Mouse (Mus musculus): ENCODE data around the gene Zfpl1. TPM values are rescaled to one million over a fixed set of nuclear protein-coding genes. Genes with fewer than 3 reads are reported as not detected.

Zfpl1 gene
- total RNA-seq, 1 experiment: 39.4 TPM

- TF ChIP-seq ZNF384 (IDR thresholded peaks at IDR 0.05; ENCODE audit: low read depth, low read length) (no peak), CHD2 (IDR thresholded peaks at IDR 0.05; ENCODE audit: low read depth, low read length) (no peak)
- no peaks in the 10 kb centered on the region for H3K9me3 ChIP-seq (ENCODE audit: control insufficient read depth, insufficient read depth, low read depth, low read length)
- H3K27ac ChIP-seq (ENCODE audit: insufficient read depth, low read depth, low read length, poor library complexity, severe bottlenecking): peak overlapping the region; percentile 77
- H3K4me1 ChIP-seq (ENCODE audit: control insufficient read depth in 2 of 2, insufficient read depth in 2 of 2, low read length in 2 of 2, poor library complexity in 1 of 2): peaks cover 0 to 8% of the 10 kb centered on the region in 2 experiments; a peak in 2 of 4 replicates
- peak overlapping the region; percentile 94 for H3K9ac ChIP-seq (ENCODE audit: insufficient read depth, low read depth, low read length, poor library complexity, severe bottlenecking)
- no peak for DNase-seq (ENCODE audit: low read depth, low spot score)
- peak overlapping the region; percentile 52 to 82 for H3K4me3 ChIP-seq (ENCODE audit: insufficient read depth in 1 of 2, low read depth in 1 of 2, low read length in 2 of 2, poor library complexity in 1 of 2, severe bottlenecking in 1 of 2)
- in situ Hi-C loops (cut with MboI; ENCODE audit: low sequenced_read_pairs in 2 of 2, unreplicated experiment in 2 of 2): no loop called here
- peaks cover 17% of the 10 kb centered on the region for H3K36me3 ChIP-seq (ENCODE audit: control insufficient read depth, insufficient read depth, low read length, poor library complexity, severe bottlenecking)
Observed at GRCm38 (mm10) chr19:6061641-6062302, 23.0 kb downstream of the Zfpl1 start.

DNA sequence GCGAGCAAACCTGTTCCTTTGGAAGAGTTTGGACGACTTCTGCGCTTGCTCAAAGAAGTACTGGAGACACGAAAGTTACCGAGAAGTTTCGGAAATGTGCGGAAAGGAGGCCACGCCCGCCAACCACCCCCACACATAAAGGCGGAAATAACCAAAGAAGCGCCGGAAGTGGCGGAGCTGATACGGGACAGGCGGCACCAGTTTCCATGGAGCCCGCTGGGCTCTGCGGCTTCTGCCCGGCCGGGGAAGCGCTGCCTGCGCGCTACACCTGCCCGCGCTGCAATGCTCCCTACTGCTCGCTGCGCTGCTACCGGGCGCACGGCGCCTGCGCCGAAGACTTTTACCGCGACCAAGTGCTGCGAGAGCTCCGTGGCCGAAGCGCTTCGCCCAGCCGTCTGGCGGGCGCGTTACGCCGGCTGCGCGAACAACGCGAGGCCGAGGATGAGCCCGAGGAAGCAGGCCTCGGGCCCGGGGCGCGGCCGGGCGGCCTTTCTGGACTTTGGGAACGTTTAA is 23.7 kb downstream of the Zfpl1 start, which contains the start of gene Znhit2:
Znhit2 (plus strand) TSS at position 172 of the 513 bp plus-strand sequence.
- H3K36me3 ChIP-seq (ENCODE audit: control insufficient read depth, insufficient read depth, low read length, poor library complexity, severe bottlenecking): peaks cover 19% of the 10 kb centered on the region
- peak within 1 kb of the TSS; percentile 94 for H3K9ac ChIP-seq (ENCODE audit: insufficient read depth, low read depth, low read length, poor library complexity, severe bottlenecking)
- H3K9me3 ChIP-seq (ENCODE audit: control insufficient read depth, insufficient read depth, low read depth, low read length): no peaks in the 10 kb centered on the region
- peak within 1 kb of the TSS; percentile 77 for H3K27ac ChIP-seq (ENCODE audit: insufficient read depth, low read depth, low read length, poor library complexity, severe bottlenecking)
- peak within 1 kb of the TSS; percentile 52 to 82 for H3K4me3 ChIP-seq (ENCODE audit: insufficient read depth in 1 of 2, low read depth in 1 of 2, low read length in 2 of 2, poor library complexity in 1 of 2, severe bottlenecking in 1 of 2)
- in situ Hi-C loops (cut with MboI; ENCODE audit: low sequenced_read_pairs in 2 of 2, unreplicated experiment in 2 of 2): no loop called here
- TF ChIP-seq ZC3H11A (IDR thresholded peaks at IDR 0.05; ENCODE audit: borderline replicate concordance, low read depth, low read length) (no peak), MAFK (IDR thresholded peaks at IDR 0.05; ENCODE audit: insufficient read depth, low read depth, low read length) (no peak), HCFC1 (IDR thresholded peaks at IDR 0.05; ENCODE audit: borderline replicate concordance, insufficient read depth, low read length) (peak; percentile 60; the same call in 1 of the 2 replicates), ZNF384 (IDR thresholded peaks at IDR 0.05; ENCODE audit: low read depth, low read length) (no peak)
- peaks cover 2 to 4% of the 10 kb centered on the region in 2 experiments; a peak in 2 of 4 replicates for H3K4me1 ChIP-seq (ENCODE audit: control insufficient read depth in 2 of 2, insufficient read depth in 2 of 2, low read length in 2 of 2, poor library complexity in 1 of 2)
- DNase-seq (ENCODE audit: low read depth, low spot score): peak; percentile 86

DNA sequence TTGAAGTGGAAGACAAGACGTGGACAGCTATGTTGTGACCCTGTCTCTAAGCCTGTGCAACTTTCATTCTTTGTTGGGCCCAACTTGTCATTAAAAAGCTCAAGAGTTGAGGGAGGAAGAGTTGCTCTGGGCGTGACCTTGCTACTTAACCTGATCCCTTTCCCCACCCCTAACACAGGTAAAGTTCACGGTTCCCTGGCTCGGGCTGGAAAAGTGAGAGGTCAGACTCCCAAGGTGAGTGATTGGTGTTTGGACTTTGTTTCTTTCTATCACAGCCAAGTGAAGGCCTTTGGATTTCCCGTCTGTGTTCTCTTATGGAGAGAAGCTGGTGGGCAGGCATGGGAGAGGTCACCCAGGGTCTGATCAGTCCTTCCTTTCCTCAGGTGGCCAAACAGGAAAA is 25.8 kb downstream of the Zfpl1 start:
- Histone ChIP-seq H3K4me1 (ENCODE audit: control insufficient read depth in 2 of 2, insufficient read depth in 2 of 2, low read length in 2 of 2, poor library complexity in 1 of 2) (peaks cover 2 to 4% of the 10 kb centered on the region in 2 experiments; a peak in 2 of 4 replicates), H3K27ac (ENCODE audit: insufficient read depth, low read depth, low read length, poor library complexity, severe bottlenecking) (peak overlapping the region; percentile 8; the same call in 1 of the 2 replicates), H3K36me3 (ENCODE audit: control insufficient read depth, insufficient read depth, low read length, poor library complexity, severe bottlenecking) (peaks cover 35% of the 10 kb centered on the region), H3K4me3 (ENCODE audit: insufficient read depth in 1 of 2, low read depth in 1 of 2, low read length in 2 of 2, poor library complexity in 1 of 2, severe bottlenecking in 1 of 2) (peak overlapping the region; percentile 89 to 96), H3K9me3 (ENCODE audit: control insufficient read depth, insufficient read depth, low read depth, low read length) (no peaks in the 10 kb centered on the region), H3K9ac (ENCODE audit: insufficient read depth, low read depth, low read length, poor library complexity, severe bottlenecking) (peak overlapping the region; percentile 96)
- in situ Hi-C loops (cut with MboI; ENCODE audit: low sequenced_read_pairs in 2 of 2, unreplicated experiment in 2 of 2): no loop called here
- DNase-seq (ENCODE audit: low read depth, low spot score): no peak
- TF ChIP-seq HCFC1 (IDR thresholded peaks at IDR 0.05; ENCODE audit: borderline replicate concordance, insufficient read depth, low read length) (no peak), CHD2 (IDR thresholded peaks at IDR 0.05; ENCODE audit: low read depth, low read length) (no peak), ZC3H11A (IDR thresholded peaks at IDR 0.05; ENCODE audit: borderline replicate concordance, low read depth, low read length) (no peak), ZNF384 (IDR thresholded peaks at IDR 0.05; ENCODE audit: low read depth, low read length) (no peak), MAFK (IDR thresholded peaks at IDR 0.05; ENCODE audit: insufficient read depth, low read depth, low read length) (no peak)

DNA sequence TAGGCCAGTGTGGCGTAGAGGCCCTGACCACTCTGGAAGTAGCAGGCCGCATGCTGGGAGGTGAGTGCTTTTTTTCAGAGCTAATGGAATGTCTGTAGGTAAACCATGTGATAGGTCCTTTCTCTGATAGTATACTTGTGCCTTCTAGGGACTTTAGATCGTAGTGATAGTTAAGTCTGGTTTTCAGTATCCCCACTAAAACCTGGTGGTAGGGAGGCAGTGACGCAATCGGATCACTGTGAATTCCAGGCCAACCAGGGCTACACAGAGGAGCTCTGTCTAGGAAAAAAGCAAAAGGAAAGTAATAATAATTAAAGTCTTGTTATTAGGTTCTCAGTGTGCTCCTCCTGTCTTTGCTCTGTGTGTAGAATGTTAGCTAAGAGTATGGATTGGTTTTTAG is 26.2 kb downstream of the Zfpl1 start:
- TF ChIP-seq MAFK (IDR thresholded peaks at IDR 0.05; ENCODE audit: insufficient read depth, low read depth, low read length) (no peak), ZC3H11A (IDR thresholded peaks at IDR 0.05; ENCODE audit: borderline replicate concordance, low read depth, low read length) (no peak), ZNF384 (IDR thresholded peaks at IDR 0.05; ENCODE audit: low read depth, low read length) (no peak), HCFC1 (IDR thresholded peaks at IDR 0.05; ENCODE audit: borderline replicate concordance, insufficient read depth, low read length) (no peak), CHD2 (IDR thresholded peaks at IDR 0.05; ENCODE audit: low read depth, low read length) (no peak)
- peak overlapping the region; percentile 89 to 96 for H3K4me3 ChIP-seq (ENCODE audit: insufficient read depth in 1 of 2, low read depth in 1 of 2, low read length in 2 of 2, poor library complexity in 1 of 2, severe bottlenecking in 1 of 2)
- DNase-seq (ENCODE audit: low read depth, low spot score): no peak
- H3K9ac ChIP-seq (ENCODE audit: insufficient read depth, low read depth, low read length, poor library complexity, severe bottlenecking): peak overlapping the region; percentile 96
- in situ Hi-C loops (cut with MboI; ENCODE audit: low sequenced_read_pairs in 2 of 2, unreplicated experiment in 2 of 2): no loop called here
- peaks cover 2 to 4% of the 10 kb centered on the region in 2 experiments; a peak in 2 of 4 replicates for H3K4me1 ChIP-seq (ENCODE audit: control insufficient read depth in 2 of 2, insufficient read depth in 2 of 2, low read length in 2 of 2, poor library complexity in 1 of 2)
- peaks cover 40% of the 10 kb centered on the region for H3K36me3 ChIP-seq (ENCODE audit: control insufficient read depth, insufficient read depth, low read length, poor library complexity, severe bottlenecking)
- no peaks in the 10 kb centered on the region for H3K9me3 ChIP-seq (ENCODE audit: control insufficient read depth, insufficient read depth, low read depth, low read length)
- H3K27ac ChIP-seq (ENCODE audit: insufficient read depth, low read depth, low read length, poor library complexity, severe bottlenecking): peak overlapping the region; percentile 87

Data from ES-E14 (cell line).